Mouse (Mus musculus): ENCODE results near the gene Cflar. TPM values are rescaled to one million over a fixed set of nuclear protein-coding genes. Genes with fewer than 3 reads are reported as not detected.

Cflar gene
- total RNA-seq, 1 experiment = 16.4 TPM

GRCm38 (mm10) chr1:58777583-58777982 is 66.3 kb downstream of the Cflar start:
- no peak overlapping the region for H3K9ac ChIP-seq (ENCODE audit: insufficient read depth, low read depth, low read length, poor library complexity, severe bottlenecking)
- in situ Hi-C loops (cut with MboI; ENCODE audit: low sequenced_read_pairs in 2 of 2, unreplicated experiment in 2 of 2) = no loop called here
- no peaks in the 10 kb centered on the region for H3K36me3 ChIP-seq (ENCODE audit: control insufficient read depth, insufficient read depth, low read length, poor library complexity, severe bottlenecking)
- TF ChIP-seq ZC3H11A (IDR thresholded peaks at IDR 0.05; ENCODE audit: borderline replicate concordance, low read depth, low read length) (no peak), ZNF384 (IDR thresholded peaks at IDR 0.05; ENCODE audit: low read depth, low read length) (no peak), CHD2 (IDR thresholded peaks at IDR 0.05; ENCODE audit: low read depth, low read length) (no peak), HCFC1 (IDR thresholded peaks at IDR 0.05; ENCODE audit: borderline replicate concordance, insufficient read depth, low read length) (no peak), MAFK (IDR thresholded peaks at IDR 0.05; ENCODE audit: insufficient read depth, low read depth, low read length) (no peak)
- peaks cover 2% of the 10 kb centered on the region; the same call in 1 of the 2 replicates for H3K9me3 ChIP-seq (ENCODE audit: control insufficient read depth, insufficient read depth, low read depth, low read length)
- H3K27ac ChIP-seq (ENCODE audit: insufficient read depth, low read depth, low read length, poor library complexity, severe bottlenecking) = no peak overlapping the region
- H3K4me3 ChIP-seq (ENCODE audit: insufficient read depth in 1 of 2, low read depth in 1 of 2, low read length in 2 of 2, poor library complexity in 1 of 2, severe bottlenecking in 1 of 2) = no peak overlapping the region
- no peaks in the 10 kb centered on the region for H3K4me1 ChIP-seq (ENCODE audit: control insufficient read depth in 2 of 2, insufficient read depth in 2 of 2, low read length in 2 of 2, poor library complexity in 1 of 2)
- no peak for DNase-seq (ENCODE audit: low read depth, low spot score)

GRCm38 (mm10) chr1:58778226-58778625 is 66.9 kb downstream of the Cflar start:
- DNase-seq (ENCODE audit: low read depth, low spot score) = no peak
- Histone ChIP-seq H3K4me1 (ENCODE audit: control insufficient read depth in 2 of 2, insufficient read depth in 2 of 2, low read length in 2 of 2, poor library complexity in 1 of 2) (no peaks in the 10 kb centered on the region), H3K9me3 (ENCODE audit: control insufficient read depth, insufficient read depth, low read depth, low read length) (peaks cover 2% of the 10 kb centered on the region; the same call in 1 of the 2 replicates), H3K27ac (ENCODE audit: insufficient read depth, low read depth, low read length, poor library complexity, severe bottlenecking) (no peak overlapping the region), H3K9ac (ENCODE audit: insufficient read depth, low read depth, low read length, poor library complexity, severe bottlenecking) (no peak overlapping the region), H3K4me3 (ENCODE audit: insufficient read depth in 1 of 2, low read depth in 1 of 2, low read length in 2 of 2, poor library complexity in 1 of 2, severe bottlenecking in 1 of 2) (no peak overlapping the region), H3K36me3 (ENCODE audit: control insufficient read depth, insufficient read depth, low read length, poor library complexity, severe bottlenecking) (no peaks in the 10 kb centered on the region)
- in situ Hi-C loops (cut with MboI; ENCODE audit: low sequenced_read_pairs in 2 of 2, unreplicated experiment in 2 of 2) = no loop called here
- TF ChIP-seq MAFK (IDR thresholded peaks at IDR 0.05; ENCODE audit: insufficient read depth, low read depth, low read length) (no peak), HCFC1 (IDR thresholded peaks at IDR 0.05; ENCODE audit: borderline replicate concordance, insufficient read depth, low read length) (no peak)

- Histone ChIP-seq H3K27ac (ENCODE audit: insufficient read depth, low read depth, low read length, poor library complexity, severe bottlenecking) (no peak overlapping the region), H3K4me1 (ENCODE audit: control insufficient read depth in 2 of 2, insufficient read depth in 2 of 2, low read length in 2 of 2, poor library complexity in 1 of 2) (no peaks in the 10 kb centered on the region), H3K36me3 (ENCODE audit: control insufficient read depth, insufficient read depth, low read length, poor library complexity, severe bottlenecking) (no peaks in the 10 kb centered on the region), H3K4me3 (ENCODE audit: insufficient read depth in 1 of 2, low read depth in 1 of 2, low read length in 2 of 2, poor library complexity in 1 of 2, severe bottlenecking in 1 of 2) (no peak overlapping the region), H3K9ac (ENCODE audit: insufficient read depth, low read depth, low read length, poor library complexity, severe bottlenecking) (no peak overlapping the region), H3K9me3 (ENCODE audit: control insufficient read depth, insufficient read depth, low read depth, low read length) (peaks cover 3% of the 10 kb centered on the region; the same call in 1 of the 2 replicates)
- no peak for TF ChIP-seq CHD2 (IDR thresholded peaks at IDR 0.05; ENCODE audit: low read depth, low read length)
- TF ChIP-seq MAFK (IDR thresholded peaks at IDR 0.05; ENCODE audit: insufficient read depth, low read depth, low read length) = no peak
- no peak for TF ChIP-seq ZC3H11A (IDR thresholded peaks at IDR 0.05; ENCODE audit: borderline replicate concordance, low read depth, low read length)
- TF ChIP-seq ZNF384 (IDR thresholded peaks at IDR 0.05; ENCODE audit: low read depth, low read length) = no peak
- TF ChIP-seq HCFC1 (IDR thresholded peaks at IDR 0.05; ENCODE audit: borderline replicate concordance, insufficient read depth, low read length) = no peak
- in situ Hi-C loops (cut with MboI; ENCODE audit: low sequenced_read_pairs in 2 of 2, unreplicated experiment in 2 of 2) = no loop called here
- DNase-seq (ENCODE audit: low read depth, low spot score) = no peak
Observed at GRCm38 (mm10) chr1:58786276-58786675, 75.0 kb downstream of the Cflar start.

DNA sequence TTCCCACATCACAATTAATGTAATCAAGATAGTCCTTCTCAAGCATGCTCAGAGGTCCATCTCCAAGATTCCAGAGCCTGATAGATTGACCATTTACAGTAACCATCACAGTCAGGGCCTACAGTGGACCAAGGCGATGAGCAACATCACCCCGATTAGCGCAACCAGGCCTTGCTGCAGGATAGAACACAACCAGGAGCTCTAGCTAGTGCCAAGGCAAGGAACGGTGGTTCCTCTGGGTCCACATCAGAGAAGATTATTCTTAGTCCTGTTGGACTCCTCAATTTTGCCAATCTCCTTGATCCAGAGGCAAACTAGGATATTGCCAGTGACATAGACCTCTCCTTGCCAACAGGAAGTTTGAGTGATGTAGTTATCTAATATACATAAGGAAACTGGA is 77.1 kb downstream of the Cflar start:
- Histone ChIP-seq H3K36me3 (ENCODE audit: control insufficient read depth, insufficient read depth, low read length, poor library complexity, severe bottlenecking) (no peaks in the 10 kb centered on the region), H3K4me1 (ENCODE audit: control insufficient read depth in 2 of 2, insufficient read depth in 2 of 2, low read length in 2 of 2, poor library complexity in 1 of 2) (no peaks in the 10 kb centered on the region), H3K27ac (ENCODE audit: insufficient read depth, low read depth, low read length, poor library complexity, severe bottlenecking) (no peak overlapping the region), H3K4me3 (ENCODE audit: insufficient read depth in 1 of 2, low read depth in 1 of 2, low read length in 2 of 2, poor library complexity in 1 of 2, severe bottlenecking in 1 of 2) (no peak overlapping the region), H3K9ac (ENCODE audit: insufficient read depth, low read depth, low read length, poor library complexity, severe bottlenecking) (no peak overlapping the region), H3K9me3 (ENCODE audit: control insufficient read depth, insufficient read depth, low read depth, low read length) (peaks cover 6% of the 10 kb centered on the region; the same call in 1 of the 2 replicates)
- in situ Hi-C loops (cut with MboI; ENCODE audit: low sequenced_read_pairs in 2 of 2, unreplicated experiment in 2 of 2) = no loop called here
- no peak for TF ChIP-seq MAFK (IDR thresholded peaks at IDR 0.05; ENCODE audit: insufficient read depth, low read depth, low read length)
- TF ChIP-seq CHD2 (IDR thresholded peaks at IDR 0.05; ENCODE audit: low read depth, low read length) = no peak
- no peak for TF ChIP-seq HCFC1 (IDR thresholded peaks at IDR 0.05; ENCODE audit: borderline replicate concordance, insufficient read depth, low read length)
- TF ChIP-seq ZC3H11A (IDR thresholded peaks at IDR 0.05; ENCODE audit: borderline replicate concordance, low read depth, low read length) = no peak
- no peak for TF ChIP-seq ZNF384 (IDR thresholded peaks at IDR 0.05; ENCODE audit: low read depth, low read length)
- DNase-seq (ENCODE audit: low read depth, low spot score) = no peak

DNA sequence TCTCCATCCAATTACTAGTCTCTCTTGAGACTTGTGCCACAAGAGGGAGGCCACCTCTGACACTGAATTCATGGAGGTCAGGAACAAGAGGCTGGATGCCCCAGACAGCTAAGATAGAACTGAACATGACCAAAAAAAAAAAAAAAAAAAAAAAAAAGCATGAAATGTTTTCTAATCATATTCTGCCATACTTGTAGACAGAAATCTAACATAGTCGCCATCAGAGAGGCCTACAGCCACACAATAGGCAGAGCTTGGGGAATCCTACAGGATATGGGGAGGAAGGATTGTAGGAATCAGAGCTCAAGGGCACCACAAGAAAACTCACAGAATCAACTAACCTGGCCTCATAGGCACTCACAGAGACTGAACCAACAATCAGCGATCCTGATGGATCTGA is 83.4 kb downstream of the Cflar start:
- Histone ChIP-seq H3K4me1 (ENCODE audit: control insufficient read depth in 2 of 2, insufficient read depth in 2 of 2, low read length in 2 of 2, poor library complexity in 1 of 2) (no peaks in the 10 kb centered on the region), H3K4me3 (ENCODE audit: insufficient read depth in 1 of 2, low read depth in 1 of 2, low read length in 2 of 2, poor library complexity in 1 of 2, severe bottlenecking in 1 of 2) (no peak overlapping the region), H3K27ac (ENCODE audit: insufficient read depth, low read depth, low read length, poor library complexity, severe bottlenecking) (no peak overlapping the region), H3K9ac (ENCODE audit: insufficient read depth, low read depth, low read length, poor library complexity, severe bottlenecking) (no peak overlapping the region), H3K9me3 (ENCODE audit: control insufficient read depth, insufficient read depth, low read depth, low read length) (peaks cover 4% of the 10 kb centered on the region; the same call in 1 of the 2 replicates), H3K36me3 (ENCODE audit: control insufficient read depth, insufficient read depth, low read length, poor library complexity, severe bottlenecking) (no peaks in the 10 kb centered on the region)
- in situ Hi-C loops (cut with MboI; ENCODE audit: low sequenced_read_pairs in 2 of 2, unreplicated experiment in 2 of 2) = no loop called here
- 0 out of 2 replicates have a peak, but pooled peaks have one; percentile 8 for TF ChIP-seq ZNF384 (IDR thresholded peaks at IDR 0.05; ENCODE audit: low read depth, low read length)
- TF ChIP-seq HCFC1 (IDR thresholded peaks at IDR 0.05; ENCODE audit: borderline replicate concordance, insufficient read depth, low read length) = no peak
- no peak for TF ChIP-seq ZC3H11A (IDR thresholded peaks at IDR 0.05; ENCODE audit: borderline replicate concordance, low read depth, low read length)
- no peak for DNase-seq (ENCODE audit: low read depth, low spot score)

All from ES-E14 (cell line).